Comparison of ENCODE assay signal across 11 mouse cellular contexts in the genomic region with DNA sequence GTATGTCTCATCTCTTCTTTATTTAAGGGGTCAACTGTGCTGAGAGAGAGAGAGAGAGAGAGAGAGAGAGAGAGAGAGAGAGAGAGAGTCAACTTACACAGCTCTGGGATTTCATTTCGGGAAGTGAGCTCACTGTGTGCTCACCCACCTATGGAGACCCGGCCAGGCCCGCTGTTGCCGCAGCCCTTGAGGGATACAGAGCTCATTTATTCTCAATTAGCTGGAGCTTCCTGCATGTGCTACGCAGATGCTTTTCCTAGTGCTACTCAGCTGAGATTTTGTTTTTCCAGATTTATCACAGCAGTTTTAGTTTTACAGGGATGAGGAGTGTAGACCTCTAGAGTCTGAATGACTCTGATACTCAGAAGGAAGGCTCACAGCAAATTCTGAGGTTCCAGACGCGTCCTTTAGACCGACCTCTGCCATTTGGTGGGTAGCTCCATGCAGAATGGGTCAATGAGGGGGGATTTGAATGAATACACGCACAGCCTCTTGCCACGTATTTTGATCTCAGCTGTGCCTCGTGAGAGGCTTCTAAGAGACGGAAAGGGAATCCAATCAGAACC.
DNase-seq lines count a peak whose midpoint lies in the region; ATAC-seq lines count a peak whose summit lies in the region.
"Had no signal": no experiment of that assay in that cellular context is flagged by ENCODE, and none has a peak within 500 bp of the region (broad histone marks: within the 10 kb centered on the region; RNA-seq: fewer than 3 reads in every experiment).

No protein-coding gene starts in this region.

- no peaks in the 10 kb centered on the region for H3K36me3 ChIP-seq in forebrain, embryonic 14.5 days (ENCODE audit: control insufficient read depth, insufficient read depth, low read length)
- no peaks in the 10 kb centered on the region for H3K36me3 ChIP-seq in forebrain, embryonic 13.5 days (ENCODE audit: poor library complexity, severe bottlenecking)
- H3K36me3 ChIP-seq in midbrain, embryonic 12.5 days: no peaks in the 10 kb centered on the region
- H3K36me3 ChIP-seq in midbrain, embryonic 11.5 days (ENCODE audit: control insufficient read depth, insufficient read depth, low read length): no peaks in the 10 kb centered on the region
- H3K36me3 ChIP-seq in neural tube, embryonic 15.5 days: no peaks in the 10 kb centered on the region
- H3K36me3 ChIP-seq: liver, embryonic 13.5 days had no signal

- no peak overlapping the region for H3K4me3 ChIP-seq in forebrain, embryonic 14.5 days (ENCODE audit: low read depth, low read length)
- H3K4me3 ChIP-seq in forebrain, embryonic 13.5 days: no peak overlapping the region
- H3K4me3 ChIP-seq in midbrain, embryonic 12.5 days: no peak overlapping the region
- H3K4me3 ChIP-seq in midbrain, embryonic 11.5 days (ENCODE audit: low read depth, low read length): no peak overlapping the region
- no peak overlapping the region for H3K4me3 ChIP-seq in neural tube, embryonic 15.5 days (replicated peaks)
- H3K4me3 ChIP-seq: liver, embryonic 13.5 days; myocyte had no signal

- WGBS in forebrain, embryonic 14.5 days: 62% methylated on average over 12 of the region's 12 CpGs
- 54% methylated on average over 12 of the region's 12 CpGs for WGBS in forebrain, embryonic 13.5 days
- 33% methylated on average over 12 of the region's 12 CpGs for WGBS in midbrain, embryonic 12.5 days
- whole genome bisulfite sequencing in midbrain, embryonic 11.5 days: 37% methylated on average over 12 of the region's 12 CpGs
- WGBS in neural tube, embryonic 15.5 days: 46% methylated on average over 12 of the region's 12 CpGs

- H3K27me3 ChIP-seq in forebrain, embryonic 14.5 days (replicated peaks; ENCODE audit: control insufficient read depth, insufficient read depth, low read length): no peaks in the 10 kb centered on the region
- no peaks in the 10 kb centered on the region for H3K27me3 ChIP-seq in forebrain, embryonic 13.5 days
- H3K27me3 ChIP-seq in midbrain, embryonic 12.5 days: no peaks in the 10 kb centered on the region
- H3K27me3 ChIP-seq in midbrain, embryonic 11.5 days (ENCODE audit: control insufficient read depth, insufficient read depth, low read length): no peaks in the 10 kb centered on the region
- no peaks in the 10 kb centered on the region for H3K27me3 ChIP-seq in neural tube, embryonic 15.5 days (replicated peaks)
- H3K27me3 ChIP-seq: liver, embryonic 13.5 days had no signal

- no peak for ATAC-seq in forebrain, embryonic 14.5 days
- ATAC-seq in forebrain, embryonic 13.5 days: no peak
- ATAC-seq in midbrain, embryonic 12.5 days (ENCODE audit: low FRiP score, low read depth): 0 out of 2 replicates have a peak, but pooled peaks have one; percentile 23
- no peak for ATAC-seq in midbrain, embryonic 11.5 days (ENCODE audit: low FRiP score)
- no peak for ATAC-seq in neural tube, embryonic 15.5 days (ENCODE audit: low FRiP score)
- no peak for ATAC-seq in granulocyte monocyte progenitor cell, adult 5-6 weeks (replicated peaks; ENCODE audit: poor library complexity, severe bottlenecking)

- H3K27ac ChIP-seq in forebrain, embryonic 14.5 days (ENCODE audit: low read depth, low read length): no peak overlapping the region
- H3K27ac ChIP-seq in forebrain, embryonic 13.5 days: no peak overlapping the region
- no peak overlapping the region for H3K27ac ChIP-seq in midbrain, embryonic 12.5 days (replicated peaks)
- H3K27ac ChIP-seq in midbrain, embryonic 11.5 days (ENCODE audit: low read depth, low read length): no peak overlapping the region
- no peak overlapping the region for H3K27ac ChIP-seq in neural tube, embryonic 15.5 days (replicated peaks)
- H3K27ac ChIP-seq: liver, embryonic 13.5 days had no signal

- peaks cover 4% of the 10 kb centered on the region; the same call in 1 of the 2 replicates for H3K4me1 ChIP-seq in forebrain, embryonic 14.5 days (ENCODE audit: control insufficient read depth, insufficient read depth, low read length)
- H3K4me1 ChIP-seq in forebrain, embryonic 13.5 days: peaks cover 7% of the 10 kb centered on the region; the same call in 1 of the 2 replicates
- peaks cover 12% of the 10 kb centered on the region for H3K4me1 ChIP-seq in midbrain, embryonic 12.5 days
- H3K4me1 ChIP-seq in midbrain, embryonic 11.5 days (ENCODE audit: control insufficient read depth, insufficient read depth, low read length): peaks cover 11% of the 10 kb centered on the region; the same call in 1 of the 2 replicates
- peaks cover 13% of the 10 kb centered on the region for H3K4me1 ChIP-seq in neural tube, embryonic 15.5 days

- peak; percentile 13 for DNase-seq in forebrain, embryonic 14.5 days (ENCODE audit: low spot score)
- no peak for DNase-seq in midbrain, embryonic 11.5 days (ENCODE audit: low spot score, missing footprints)
- DNase-seq in heart, postnatal 25 days (ENCODE audit: low spot score): peak; percentile 1
- no peak for DNase-seq in adrenal gland, postnatal 14 days
- DNase-seq: cerebellum, postnatal 25 days; liver, embryonic 13.5 days had no signal

- intact Hi-C loops in heart, postnatal 25 days (cut with DNase I): no loop called here

- no peaks in the 10 kb centered on the region for H3K9me3 ChIP-seq in forebrain, embryonic 14.5 days (replicated peaks; ENCODE audit: control insufficient read depth, low read length)
- no peaks in the 10 kb centered on the region for H3K9me3 ChIP-seq in forebrain, embryonic 13.5 days (replicated peaks)
- no peaks in the 10 kb centered on the region for H3K9me3 ChIP-seq in midbrain, embryonic 12.5 days
- H3K9me3 ChIP-seq in midbrain, embryonic 11.5 days (ENCODE audit: control insufficient read depth, low read length): no peaks in the 10 kb centered on the region
- no peaks in the 10 kb centered on the region for H3K9me3 ChIP-seq in neural tube, embryonic 15.5 days (replicated peaks)
- H3K9me3 ChIP-seq: liver, embryonic 13.5 days had no signal

- no peak overlapping the region for H3K9ac ChIP-seq in forebrain, embryonic 14.5 days (ENCODE audit: low read length)
- no peak overlapping the region for H3K9ac ChIP-seq in forebrain, embryonic 13.5 days
- H3K9ac ChIP-seq in midbrain, embryonic 12.5 days (replicated peaks): no peak overlapping the region
- H3K9ac ChIP-seq in midbrain, embryonic 11.5 days (ENCODE audit: low read length): no peak overlapping the region
- H3K9ac ChIP-seq in neural tube, embryonic 15.5 days (replicated peaks): no peak overlapping the region
- H3K9ac ChIP-seq: liver, embryonic 13.5 days had no signal

- no peak overlapping the region for H3K4me2 ChIP-seq in forebrain, embryonic 14.5 days (ENCODE audit: low read length)
- H3K4me2 ChIP-seq in forebrain, embryonic 13.5 days: no peak overlapping the region
- H3K4me2 ChIP-seq in midbrain, embryonic 12.5 days (replicated peaks): no peak overlapping the region
- H3K4me2 ChIP-seq in midbrain, embryonic 11.5 days: no peak overlapping the region
- H3K4me2 ChIP-seq in neural tube, embryonic 15.5 days: 0 out of 2 replicates have a peak overlapping the region, but pooled peaks have one; percentile 3
- H3K4me2 ChIP-seq: liver, embryonic 13.5 days had no signal

Comparison
In these comparisons a context has a peak if more than half of its experiments do, and no peak if none do; other contexts are left out.
1. DNase-seq: peak in forebrain, embryonic 14.5 days (single experiment) and heart, postnatal 25 days (single experiment); none in midbrain, embryonic 11.5 days (single experiment) and adrenal gland, postnatal 14 days (single experiment).